Mouse (Mus musculus): ENCODE measurements around the gene Fam181a. TPM values are rescaled to one million over a fixed set of nuclear protein-coding genes. Genes with fewer than 3 reads are reported as not detected.

Gene Fam181a
- polyA plus RNA-seq, 1 experiment from 2014 or later: 24.0 TPM

Other genes with a start within 250 kb of the Fam181a start
- gene Prima1, start 68.8 kb upstream of the Fam181a start, polyA plus RNA-seq (2016; fragmentation: Nextera tagmentation; extraction: Ambion mirVana): not detected in 2 replicates
- gene Asb2, start 45.0 kb downstream of the Fam181a start, polyA plus RNA-seq (2016; fragmentation: Nextera tagmentation; extraction: Ambion mirVana): 0.43 and 0.57 TPM in 2 replicates
- 9.9 and 11.3 TPM in 2 replicates for gene Otub2, start 77.7 kb downstream of the Fam181a start, polyA plus RNA-seq (2016; fragmentation: Nextera tagmentation; extraction: Ambion mirVana)
- 0.42 and 0.81 TPM in 2 replicates for gene 9330161L09Rik, start 96.8 kb downstream of the Fam181a start, polyA plus RNA-seq (2016; fragmentation: Nextera tagmentation; extraction: Ambion mirVana)
- gene Ddx24, start 114.9 kb downstream of the Fam181a start, polyA plus RNA-seq (2016; fragmentation: Nextera tagmentation; extraction: Ambion mirVana): 104 and 106 TPM in 2 replicates
- 0.32 and 0.82 TPM in 2 replicates for gene Ifi27, start 123.2 kb downstream of the Fam181a start, polyA plus RNA-seq (2016; fragmentation: Nextera tagmentation; extraction: Ambion mirVana)
- gene Ifi27l2a, start 132.7 kb downstream of the Fam181a start, polyA plus RNA-seq (2016; fragmentation: Nextera tagmentation; extraction: Ambion mirVana): 0.71 and 0.90 TPM in 2 replicates
- not detected in 2 replicates for gene Ifi27l2b, start 146.2 kb downstream of the Fam181a start, polyA plus RNA-seq (2016; fragmentation: Nextera tagmentation; extraction: Ambion mirVana)
- gene Ppp4r4, start 221.3 kb downstream of the Fam181a start, polyA plus RNA-seq (2016; fragmentation: Nextera tagmentation; extraction: Ambion mirVana): 2.8 and 3.3 TPM in 2 replicates